Mouse (Mus musculus) neural tube, embryonic 15.5 days (tissue): ENCODE data around the gene Gm44596. TPM values are rescaled to one million over a fixed set of nuclear protein-coding genes. Genes with fewer than 3 reads are reported as not detected.
A peak's percentile ranks its signal among the peaks of the same experiment; 100 is the strongest.

ENCODE experiments used
- ATAC-seq: fragments of 200-750 bp; cut with Nextera tagmentation; 2 replicates; pipeline ENCODE4 v1.8.0; 2017; ENCODE audit warnings: mild to moderate bottlenecking, moderate TSS enrichment, moderate library complexity; ENCODE audit not compliant: low FRiP score
- H3K27ac ChIP-seq: fragments of 300-500 bp; sonication (generic); replicated peaks from 2 replicates; pipeline ENCODE4 v1.5.1; 2015; ENCODE audit warnings: mild to moderate bottlenecking, inconsistent platforms
- H3K27me3 ChIP-seq: fragments of 300-500 bp; sonication (generic); replicated peaks from 2 replicates; pipeline ENCODE4 v1.6.1; 2015; ENCODE audit warnings: inconsistent platforms
- H3K36me3 ChIP-seq: fragments of 300-500 bp; sonication (generic); 2 replicates; pipeline ENCODE4 v1.6.1; 2015; ENCODE audit warnings: inconsistent platforms
- H3K4me1 ChIP-seq: fragments of 300-500 bp; sonication (generic); 2 replicates; pipeline ENCODE4 v1.6.1; 2015; ENCODE audit warnings: inconsistent platforms
- H3K4me2 ChIP-seq: fragments of 300-500 bp; sonication (generic); 2 replicates; pipeline ENCODE4 v1.6.1; 2015; ENCODE audit warnings: inconsistent platforms, mild to moderate bottlenecking, moderate library complexity
- H3K4me3 ChIP-seq: fragments of 300-500 bp; sonication (generic); replicated peaks from 2 replicates; pipeline ENCODE4 v1.5.1; 2015; ENCODE audit warnings: mild to moderate bottlenecking, inconsistent platforms
- H3K9ac ChIP-seq: fragments of 300-500 bp; sonication (generic); replicated peaks from 2 replicates; pipeline ENCODE4 v1.6.1; 2015; ENCODE audit warnings: mild to moderate bottlenecking, inconsistent platforms
- H3K9me3 ChIP-seq: fragments of 300-500 bp; sonication (generic); replicated peaks from 2 replicates; pipeline ENCODE4 v1.6.1; 2016; ENCODE audit warnings: inconsistent platforms
- WGBS: fragments of 180-500 bp; shearing (Covaris S2); methylation state at CpG from one replicate; pipeline ENCODE4 v1.1.7; 2015; ENCODE audit warnings: mixed read lengths; 5-methylcytosine and 5-hydroxymethylcytosine counted together
- polyA plus RNA-seq: library from polyadenylated mRNA; unstranded; fragments of >200 nt; fragmentation: Nextera tagmentation; extraction: Ambion mirVana; gene quantifications from 2 replicates; pipeline ENCODE4 v1.2.1, GENCODE M21; 2015

Gm44596 gene
- polyA plus RNA-seq, 1 experiment from 2014 or later = not detected

DNA sequence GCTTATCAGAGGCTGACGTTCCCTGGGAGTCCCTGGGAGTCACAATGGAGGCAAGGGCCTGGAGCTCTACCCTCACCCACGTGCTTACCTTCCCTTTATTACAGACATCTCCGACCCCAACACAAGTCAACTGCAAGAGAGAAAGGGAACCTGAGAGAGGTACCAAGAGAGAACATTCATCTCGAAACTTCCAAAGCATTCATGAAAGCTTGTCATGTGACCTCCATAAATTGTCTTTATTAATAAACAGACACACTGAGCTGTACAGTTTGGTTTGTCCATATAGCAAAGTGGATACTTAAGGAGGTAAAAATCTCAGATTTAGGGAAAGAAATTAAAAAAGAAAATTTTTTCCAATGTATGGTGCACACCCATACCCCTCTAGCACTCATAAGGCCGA is 40.9 kb downstream of the Gm44596 start:
- Histone ChIP-seq H3K4me2 (no peak overlapping the region), H3K9ac (no peak overlapping the region), H3K27ac (no peak overlapping the region), H3K4me1 (0 out of 2 replicates have a peak, but pooled peaks cover 7% of the 10 kb centered on the region), H3K36me3 (peaks cover 32% of the 10 kb centered on the region), H3K4me3 (no peak overlapping the region), H3K9me3 (no peaks in the 10 kb centered on the region), H3K27me3 (no peaks in the 10 kb centered on the region)
- WGBS = 95% methylated on average over 5 of the region's 5 CpGs
- no peak for ATAC-seq

DNA sequence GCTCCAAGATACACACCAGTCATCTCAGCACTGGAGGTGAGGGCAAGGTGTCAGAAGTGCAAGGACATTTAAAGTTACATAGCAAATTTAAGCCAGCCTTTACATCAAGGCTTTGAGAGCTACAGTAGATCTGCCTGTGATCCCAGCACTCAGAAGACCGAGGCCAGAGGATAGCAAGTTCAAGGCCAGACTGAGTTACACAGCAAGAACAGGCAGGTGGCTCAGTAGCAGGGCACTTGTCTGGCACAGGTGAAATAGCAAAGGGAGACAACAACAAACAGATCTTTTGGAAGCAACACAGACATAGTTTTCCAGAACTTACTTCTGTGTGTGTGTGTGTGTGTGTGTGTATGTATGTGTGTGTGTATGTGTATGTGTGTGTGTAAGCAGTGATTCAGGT is 42.8 kb downstream of the Gm44596 start:
- ATAC-seq = no peak
- Histone ChIP-seq H3K36me3 (peaks cover 13% of the 10 kb centered on the region), H3K4me1 (0 out of 2 replicates have a peak, but pooled peaks cover 9% of the 10 kb centered on the region), H3K27ac (no peak overlapping the region), H3K9ac (no peak overlapping the region), H3K4me3 (no peak overlapping the region), H3K4me2 (no peak overlapping the region), H3K27me3 (no peaks in the 10 kb centered on the region), H3K9me3 (no peaks in the 10 kb centered on the region)
- 88% methylated on average over 1 of the region's 1 CpGs for WGBS

- Histone ChIP-seq H3K4me2 (no peak overlapping the region), H3K27me3 (no peaks in the 10 kb centered on the region), H3K9me3 (no peaks in the 10 kb centered on the region), H3K9ac (no peak overlapping the region), H3K27ac (no peak overlapping the region), H3K4me3 (no peak overlapping the region), H3K36me3 (no peaks in the 10 kb centered on the region), H3K4me1 (peaks cover 12% of the 10 kb centered on the region; the same call in 1 of the 2 replicates)
- no peak for ATAC-seq
- 83% methylated on average over 2 of the region's 2 CpGs for WGBS
Observed at GRCm38 (mm10) chr6:128421036-128421435, 45.7 kb downstream of the Gm44596 start.

GRCm38 (mm10) chr6:128421480-128421879 is 46.2 kb downstream of the Gm44596 start:
- ATAC-seq = no peak
- no peaks in the 10 kb centered on the region for H3K36me3 ChIP-seq
- WGBS = 85% methylated on average over 3 of the region's 3 CpGs
- H3K4me1 ChIP-seq = peaks cover 12% of the 10 kb centered on the region; the same call in 1 of the 2 replicates
- no peak overlapping the region for H3K4me3 ChIP-seq
- no peak overlapping the region for H3K9ac ChIP-seq
- H3K4me2 ChIP-seq = no peak overlapping the region
- H3K27ac ChIP-seq = no peak overlapping the region
- H3K27me3 ChIP-seq = no peaks in the 10 kb centered on the region
- no peaks in the 10 kb centered on the region for H3K9me3 ChIP-seq

DNA sequence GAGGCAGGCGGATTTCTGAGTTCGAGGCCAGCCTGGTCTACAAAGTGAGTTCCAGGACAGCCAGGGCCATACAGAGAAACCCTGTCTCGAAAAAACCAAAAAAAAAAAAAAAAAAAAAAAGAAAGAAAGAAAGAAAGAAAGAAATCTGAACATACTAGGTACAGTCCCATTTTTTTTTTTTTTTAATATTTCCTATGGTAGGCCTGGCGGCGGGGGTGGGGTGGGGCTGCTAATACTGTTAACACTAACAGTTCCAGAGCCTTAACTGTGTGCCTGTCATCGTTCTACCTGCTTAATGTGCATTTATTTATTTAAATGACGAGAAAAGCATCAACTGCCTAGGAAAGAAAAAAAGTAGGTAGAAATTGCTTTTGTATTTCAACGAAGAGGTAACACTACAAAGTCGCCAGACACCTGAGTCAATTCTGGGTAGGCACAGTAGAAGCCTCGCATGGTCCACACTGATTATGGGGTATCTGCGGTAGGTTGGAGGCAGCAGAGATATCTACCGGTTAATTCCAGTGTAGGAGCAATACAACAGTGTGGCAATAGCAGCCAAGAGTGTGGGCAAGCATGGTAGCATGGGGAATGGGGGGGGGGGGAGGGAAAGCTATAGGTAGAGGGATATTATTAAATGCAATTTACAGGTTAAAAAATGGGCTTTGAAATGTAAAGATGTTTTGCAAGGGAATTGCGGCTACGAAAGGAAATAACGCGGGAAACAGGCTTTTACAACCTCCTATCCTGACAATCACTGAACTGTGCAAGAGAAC is 48.4 kb downstream of the Gm44596 start:
- Histone ChIP-seq H3K9me3 (no peaks in the 10 kb centered on the region), H3K4me3 (peak overlapping the region; percentile 63), H3K27me3 (no peaks in the 10 kb centered on the region), H3K27ac (peak overlapping the region; percentile 100), H3K9ac (peak overlapping the region; percentile 76), H3K4me1 (peaks cover 6% of the 10 kb centered on the region; the same call in 1 of the 2 replicates), H3K4me2 (peak overlapping the region; percentile 64), H3K36me3 (peaks cover 10% of the 10 kb centered on the region)
- 44% methylated on average over 15 of the region's 16 CpGs for WGBS
- ATAC-seq = peak; percentile 72

DNA sequence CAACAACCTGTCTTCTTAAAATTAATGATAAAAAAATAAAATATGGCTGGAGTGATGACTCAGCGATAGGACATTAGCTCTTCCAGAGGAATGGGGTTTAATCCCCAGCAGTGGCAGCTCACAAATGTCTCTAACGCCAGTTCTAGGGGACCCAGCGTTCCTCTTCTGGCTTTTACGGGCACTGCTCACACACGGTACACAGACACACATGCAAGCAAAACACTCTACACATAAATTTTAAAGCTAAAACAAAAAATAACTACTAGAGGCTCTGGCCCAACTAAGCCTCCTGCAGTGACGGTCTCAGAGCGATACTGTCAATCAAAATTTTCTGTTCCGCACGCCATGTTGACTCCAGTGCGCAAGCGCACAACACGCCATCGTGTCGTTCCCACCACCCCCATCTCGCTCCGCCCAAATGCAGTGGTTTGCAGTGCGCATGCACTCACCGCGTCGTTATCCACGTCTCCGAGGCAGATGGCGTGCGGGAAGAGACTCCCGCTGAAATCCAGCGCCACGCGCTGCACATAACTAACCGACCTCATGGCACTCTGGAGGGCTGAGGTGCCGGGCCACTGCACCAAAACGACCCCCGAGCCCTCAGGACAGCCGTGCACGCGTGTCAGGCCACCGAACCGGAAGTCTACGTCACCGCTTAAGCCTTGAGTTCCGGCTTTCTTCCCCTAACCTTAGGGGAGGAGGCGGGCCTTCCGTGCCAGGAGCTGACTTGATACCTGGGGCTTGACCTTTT is 49.1 kb downstream of the Gm44596 start, which contains the start of gene Itfg2:
Gene Itfg2, minus strand, starts transcription at position 663 of the 751 bp plus-strand sequence.
- Histone ChIP-seq H3K36me3 (peaks cover 18% of the 10 kb centered on the region), H3K4me2 (peak within 1 kb of the TSS; percentile 64), H3K27ac (peak within 1 kb of the TSS; percentile 100), H3K9ac (peak within 1 kb of the TSS; percentile 76), H3K4me1 (peaks cover 6% of the 10 kb centered on the region; the same call in 1 of the 2 replicates), H3K9me3 (no peaks in the 10 kb centered on the region), H3K27me3 (no peaks in the 10 kb centered on the region), H3K4me3 (peak within 1 kb of the TSS; percentile 63)
- ATAC-seq = peak; percentile 96
- under 1% methylated on average over 42 of the region's 42 CpGs for WGBS

- H3K9me3 ChIP-seq = no peaks in the 10 kb centered on the region
- peak overlapping the region; percentile 63 for H3K4me3 ChIP-seq
- ATAC-seq = 0 out of 2 replicates have a peak, but pooled peaks have one; percentile 12
- 20% methylated on average over 9 of the region's 9 CpGs for WGBS
- H3K27me3 ChIP-seq = no peaks in the 10 kb centered on the region
- H3K36me3 ChIP-seq = peaks cover 22% of the 10 kb centered on the region
- H3K9ac ChIP-seq = peak overlapping the region; percentile 76
- H3K4me1 ChIP-seq = peaks cover 6% of the 10 kb centered on the region; the same call in 1 of the 2 replicates
- peak overlapping the region; percentile 100 for H3K27ac ChIP-seq
- peak overlapping the region; percentile 64 for H3K4me2 ChIP-seq
Observed at GRCm38 (mm10) chr6:128425046-128425445, 49.7 kb downstream of the Gm44596 start.

GRCm38 (mm10) chr6:128427571-128427970 is 52.3 kb downstream of the Gm44596 start:
- Histone ChIP-seq H3K36me3 (peaks cover 46% of the 10 kb centered on the region), H3K4me2 (no peak overlapping the region), H3K4me3 (no peak overlapping the region), H3K27me3 (no peaks in the 10 kb centered on the region), H3K9me3 (no peaks in the 10 kb centered on the region), H3K4me1 (peaks cover 6% of the 10 kb centered on the region), H3K27ac (no peak overlapping the region), H3K9ac (no peak overlapping the region)
- no peak for ATAC-seq
- WGBS = 96% methylated on average over 5 of the region's 5 CpGs

GRCm38 (mm10) chr6:128429300-128429699 is 54.0 kb downstream of the Gm44596 start:
- H3K4me1 ChIP-seq = peaks cover 11% of the 10 kb centered on the region
- no peak overlapping the region for H3K27ac ChIP-seq
- no peak overlapping the region for H3K9ac ChIP-seq
- H3K4me2 ChIP-seq = no peak overlapping the region
- WGBS = 86% methylated on average over 2 of the region's 2 CpGs
- no peaks in the 10 kb centered on the region for H3K9me3 ChIP-seq
- H3K27me3 ChIP-seq = no peaks in the 10 kb centered on the region
- ATAC-seq = no peak
- no peak overlapping the region for H3K4me3 ChIP-seq
- H3K36me3 ChIP-seq = peaks cover 63% of the 10 kb centered on the region

GRCm38 (mm10) chr6:128429826-128430225 is 54.5 kb downstream of the Gm44596 start:
- no peak overlapping the region for H3K9ac ChIP-seq
- H3K27me3 ChIP-seq = no peaks in the 10 kb centered on the region
- peaks cover 11% of the 10 kb centered on the region for H3K4me1 ChIP-seq
- H3K9me3 ChIP-seq = no peaks in the 10 kb centered on the region
- ATAC-seq = no peak
- no peak overlapping the region for H3K4me2 ChIP-seq
- H3K27ac ChIP-seq = no peak overlapping the region
- 94% methylated on average over 6 of the region's 6 CpGs for WGBS
- no peak overlapping the region for H3K4me3 ChIP-seq
- H3K36me3 ChIP-seq = peaks cover 68% of the 10 kb centered on the region

GRCm38 (mm10) chr6:128432356-128432915 is 57.1 kb downstream of the Gm44596 start:
- H3K4me3 ChIP-seq = no peak overlapping the region
- no peaks in the 10 kb centered on the region for H3K27me3 ChIP-seq
- no peaks in the 10 kb centered on the region for H3K9me3 ChIP-seq
- no peak overlapping the region for H3K27ac ChIP-seq
- no peak for ATAC-seq
- H3K36me3 ChIP-seq = peaks cover 83% of the 10 kb centered on the region
- no peak overlapping the region for H3K9ac ChIP-seq
- 74% methylated on average over 13 of the region's 13 CpGs for WGBS
- H3K4me2 ChIP-seq = no peak overlapping the region
- peaks cover 27% of the 10 kb centered on the region for H3K4me1 ChIP-seq
